Mouse (Mus musculus) mouse embryonic stem cell (cell line): ENCODE data around the gene Il12rb1.
"Not testable (repeated sequence)": the region's sequence is repeated elsewhere in the genome, so short reads cannot be mapped to it uniquely, and the experiment has no call there.

Experiments
- in situ Hi-C, 2 experiments: fragments of 300-500 bp; cut with MboI; formaldehyde crosslinking; loops; 1 replicate in 1 of 2; 3 replicates in 1 of 2; pipeline ENCODE4 v1.14.3; 2019 to 2020; ENCODE audit warnings: low sequenced_read_pairs in 2 of 2, low pct_unique_long_range_greater_than_20kb in 1 of 2, mixed read lengths in 1 of 2; ENCODE audit not compliant: unreplicated experiment in 1 of 2

Il12rb1 gene

GRCm38 (mm10) chr8:70816679-70817078 lies 8.4 kb downstream of the Il12rb1 start:
- in situ Hi-C loops = no loop called here

DNA sequence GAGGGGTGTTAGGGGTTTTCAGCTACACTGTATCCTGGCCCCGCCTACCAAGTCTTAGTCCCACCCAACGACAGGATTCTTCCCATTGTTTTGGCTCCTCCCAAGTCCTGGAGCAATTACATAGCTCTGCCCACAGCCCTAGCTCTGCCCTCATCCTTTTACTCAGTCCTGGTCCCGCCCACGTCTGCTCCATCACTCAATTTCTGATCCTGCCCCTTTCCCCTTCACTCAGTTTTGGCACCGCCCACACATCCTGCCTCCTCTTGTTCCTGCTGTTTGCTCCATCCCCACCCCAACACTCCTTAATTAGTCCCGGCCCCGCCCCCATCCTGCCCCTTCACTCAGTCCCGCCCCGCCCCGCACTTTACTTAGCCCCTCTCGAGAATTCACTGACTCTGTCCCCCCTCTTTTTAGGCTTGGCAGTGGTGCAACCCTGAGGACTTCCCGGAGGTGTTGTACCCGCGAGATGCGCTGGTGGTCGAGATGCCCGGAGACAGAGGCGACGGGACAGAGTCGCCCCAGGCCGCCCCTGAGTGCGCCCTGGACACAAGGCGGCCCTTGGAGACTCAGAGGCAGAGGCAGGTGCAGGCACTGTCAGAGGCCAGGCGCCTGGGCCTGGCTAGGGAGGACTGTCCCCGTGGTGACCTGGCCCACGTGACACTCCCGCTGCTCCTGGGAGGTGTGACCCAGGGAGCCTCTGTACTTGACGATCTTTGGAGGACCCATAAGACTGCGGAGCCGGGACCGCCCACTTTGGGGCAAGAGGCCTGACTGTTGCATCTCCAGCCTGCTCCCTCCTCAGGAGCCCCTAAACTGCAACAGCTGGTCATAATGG lies 12.1 kb downstream of the Il12rb1 start:
- in situ Hi-C loops = no loop called here

GRCm38 (mm10) chr8:70821399-70821962 lies 13.2 kb downstream of the Il12rb1 start:
- in situ Hi-C loops = no loop called here

DNA sequence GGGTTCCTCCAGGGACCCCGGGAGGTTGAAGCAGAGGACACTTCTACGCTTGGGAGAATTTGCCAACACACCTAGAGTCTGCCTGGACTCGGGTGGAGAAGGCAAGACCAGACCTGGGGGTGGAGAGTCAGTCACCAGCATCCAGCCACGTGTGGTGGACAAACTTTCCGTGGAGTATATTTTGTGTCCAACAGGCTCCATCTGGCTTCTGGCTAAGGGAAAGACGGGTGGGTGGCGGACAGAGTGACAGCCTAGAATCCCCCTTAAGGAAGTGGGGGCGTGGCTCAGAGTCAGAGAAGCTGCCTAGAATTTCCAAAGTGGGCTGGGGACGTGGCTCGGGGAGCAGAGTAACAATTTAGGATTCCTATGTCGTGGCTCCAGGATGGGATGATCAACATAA lies 13.7 kb downstream of the Il12rb1 start:
- in situ Hi-C loops = no loop called here

- in situ Hi-C loops = not testable (repeated sequence)
These were observed 14.3 kb downstream of the Il12rb1 start for GRCm38 (mm10) chr8:70822594-70822993.

- in situ Hi-C loops = no loop called here
These were observed 15.6 kb downstream of the Il12rb1 start for GRCm38 (mm10) chr8:70823802-70824201.

DNA sequence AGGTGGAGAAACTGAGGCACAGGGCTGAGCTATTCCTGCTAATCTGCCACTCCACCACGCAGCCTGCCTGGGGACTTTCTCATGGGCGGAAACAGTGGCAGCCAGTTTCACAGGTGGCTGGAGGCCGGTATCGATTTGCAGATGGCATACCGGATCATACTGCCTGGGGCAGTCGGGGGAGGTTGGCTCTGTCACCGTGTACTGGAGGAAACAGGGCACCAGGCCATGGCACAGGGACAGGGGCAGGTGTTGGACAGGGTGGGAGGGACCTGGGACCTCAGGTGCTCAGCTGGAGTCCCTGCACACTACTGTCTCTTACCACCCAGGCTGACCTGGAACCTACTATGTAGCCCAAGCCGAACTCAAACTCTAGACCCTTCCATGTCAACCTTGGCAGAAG lies 17.6 kb downstream of the Il12rb1 start:
- in situ Hi-C loops = no loop called here

DNA sequence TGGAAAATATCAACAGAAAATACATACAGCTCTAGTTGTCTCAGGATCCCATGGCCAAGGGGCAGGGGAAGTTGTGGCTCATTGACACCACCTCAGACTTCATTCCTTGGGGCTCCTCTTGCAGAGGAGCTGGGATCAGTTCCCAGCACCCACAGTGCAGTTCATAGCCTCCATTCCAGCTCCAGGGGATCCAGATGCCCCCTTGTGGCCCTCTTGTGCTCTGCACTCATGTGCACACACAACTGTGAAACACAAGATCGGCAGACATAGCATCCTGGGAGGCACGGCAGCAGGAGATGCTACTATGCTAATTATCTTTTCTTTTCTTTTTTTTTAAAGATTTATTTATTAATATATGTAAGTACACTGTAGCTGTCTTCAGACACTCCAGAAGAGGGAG lies 18.8 kb downstream of the Il12rb1 start:
- in situ Hi-C loops = no loop called here

DNA sequence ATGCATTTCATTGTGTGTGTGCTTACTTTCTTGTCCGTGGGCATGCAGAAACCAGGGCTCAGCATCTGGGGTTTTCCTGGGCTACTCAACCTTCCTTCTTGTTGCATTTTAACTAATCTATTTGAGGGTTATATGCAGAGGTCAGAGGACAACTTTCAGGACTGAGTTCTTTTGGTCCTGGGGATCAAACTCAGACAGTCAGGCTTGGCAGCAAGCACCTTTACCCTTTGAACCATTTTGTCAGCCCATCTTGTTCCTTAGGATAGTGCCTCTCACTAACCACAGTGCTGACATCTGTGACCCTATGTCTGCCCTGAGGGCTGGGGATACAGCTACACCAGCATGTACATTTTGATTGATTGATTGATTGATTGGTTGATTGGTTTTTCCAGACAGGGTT lies 19.5 kb downstream of the Il12rb1 start:
- in situ Hi-C loops = no loop called here

GRCm38 (mm10) chr8:70831517-70831916 lies 23.3 kb downstream of the Il12rb1 start:
- in situ Hi-C loops = no loop called here

DNA sequence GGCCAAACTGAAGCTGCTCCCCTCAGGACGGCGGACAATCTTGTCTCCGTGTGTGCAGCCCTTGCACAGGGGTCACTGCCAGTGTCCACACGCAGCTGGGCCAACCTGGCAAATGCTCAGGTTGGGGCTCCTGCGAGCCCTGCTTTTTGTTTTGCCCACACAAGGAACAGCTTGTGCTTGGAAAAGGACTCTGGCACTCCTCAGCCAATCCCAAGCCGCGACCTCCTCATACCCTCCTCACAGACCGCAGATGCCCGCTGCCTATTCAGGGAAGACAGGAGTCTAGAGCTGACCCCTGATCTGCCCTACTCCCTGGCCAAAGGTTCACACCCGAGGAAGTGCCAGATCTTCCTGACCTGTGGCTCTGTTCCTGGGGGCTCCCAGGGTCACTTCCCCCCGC lies 24.1 kb downstream of the Il12rb1 start:
- in situ Hi-C loops = no loop called here

GRCm38 (mm10) chr8:70833018-70833482 lies 24.8 kb downstream of the Il12rb1 start:
- in situ Hi-C loops = no loop called here

- in situ Hi-C loops = no loop called here
These were observed 25.3 kb downstream of the Il12rb1 start for GRCm38 (mm10) chr8:70833520-70833919.

DNA sequence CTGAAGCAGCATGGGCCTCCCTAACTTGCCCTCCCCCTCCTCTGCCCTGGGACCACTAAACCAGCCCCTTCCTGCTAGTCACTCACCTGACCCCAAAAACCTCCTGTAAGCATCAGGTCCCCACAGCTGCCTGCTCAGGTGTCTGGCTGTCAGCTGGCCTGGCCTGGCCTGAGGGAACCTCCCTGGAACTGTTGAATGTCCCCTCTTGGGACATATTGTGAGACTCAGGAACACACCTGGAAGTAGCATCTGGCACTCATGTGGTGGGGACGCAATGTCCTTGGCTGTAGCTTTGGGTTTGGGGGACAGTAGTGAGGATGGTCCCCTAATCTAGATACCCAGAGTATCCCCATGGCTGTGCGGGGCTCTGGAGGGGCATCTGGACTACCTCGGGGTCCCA lies 25.8 kb downstream of the Il12rb1 start:
- in situ Hi-C loops = no loop called here

DNA sequence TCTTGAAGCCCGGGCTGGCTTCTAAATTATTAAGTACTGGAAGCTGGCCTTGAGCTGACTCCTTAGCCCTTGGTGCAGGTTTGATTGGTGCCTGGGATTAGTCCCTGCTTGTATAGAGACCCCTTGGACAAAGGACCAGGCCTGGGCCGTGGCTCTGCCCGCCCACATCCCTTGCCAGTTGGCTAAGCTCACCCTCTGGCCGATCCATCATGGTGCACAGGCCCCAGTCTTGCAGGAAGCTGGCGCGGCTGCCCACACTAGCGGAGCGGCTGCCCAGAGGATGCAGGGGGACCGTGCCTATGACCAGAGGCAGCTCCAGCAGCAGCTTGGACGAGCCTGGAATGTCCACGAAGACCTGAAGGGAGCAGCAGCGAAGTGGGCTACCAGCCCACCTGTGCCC lies 28.4 kb downstream of the Il12rb1 start:
- in situ Hi-C loops = loop anchor here in 1 of 2 experiments (5.0 kb wide), 1 partner anchor 124 kb away; no protein-coding TSS in a partner anchor

DNA sequence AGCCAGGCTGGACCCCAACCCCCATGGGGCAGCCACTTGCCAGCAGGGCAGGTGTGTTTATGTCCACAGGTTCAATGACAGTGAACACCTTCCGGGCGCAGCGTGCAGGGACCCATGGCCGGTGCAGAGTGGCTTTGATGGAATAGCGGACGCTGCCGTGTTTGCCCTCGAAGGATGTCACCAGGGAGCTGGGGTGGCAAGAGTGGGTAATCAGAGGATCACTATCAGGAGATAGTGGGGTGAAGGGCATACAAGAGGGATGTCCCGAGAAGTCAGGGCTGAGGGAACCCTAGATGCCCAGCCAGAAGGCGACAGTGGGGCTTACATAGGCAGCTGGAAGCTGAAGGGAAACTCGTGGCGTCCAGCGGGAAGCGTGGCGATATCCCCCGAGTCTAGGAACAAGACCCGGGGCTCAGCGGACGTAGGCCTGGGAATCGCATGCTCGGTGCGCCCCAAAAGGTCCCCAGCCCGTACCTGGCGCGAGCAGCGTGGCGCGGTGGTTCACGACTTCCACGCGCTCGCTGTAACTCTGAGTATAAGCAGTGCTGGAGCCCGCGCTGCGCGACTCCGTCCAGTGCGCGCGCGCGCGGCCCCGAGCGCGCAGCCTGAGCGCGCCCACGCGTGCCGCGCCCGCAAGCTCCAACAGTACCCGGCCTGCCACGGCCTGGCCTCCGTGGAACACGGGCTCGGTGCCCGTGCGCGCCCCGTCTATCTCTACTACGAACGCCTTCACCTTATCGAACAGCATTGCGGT lies 30.6 kb downstream of the Il12rb1 start:
- in situ Hi-C loops = loop anchor here in 1 of 2 experiments (5.0 kb wide), 1 partner anchor 127 kb away; no protein-coding TSS in a partner anchor

DNA sequence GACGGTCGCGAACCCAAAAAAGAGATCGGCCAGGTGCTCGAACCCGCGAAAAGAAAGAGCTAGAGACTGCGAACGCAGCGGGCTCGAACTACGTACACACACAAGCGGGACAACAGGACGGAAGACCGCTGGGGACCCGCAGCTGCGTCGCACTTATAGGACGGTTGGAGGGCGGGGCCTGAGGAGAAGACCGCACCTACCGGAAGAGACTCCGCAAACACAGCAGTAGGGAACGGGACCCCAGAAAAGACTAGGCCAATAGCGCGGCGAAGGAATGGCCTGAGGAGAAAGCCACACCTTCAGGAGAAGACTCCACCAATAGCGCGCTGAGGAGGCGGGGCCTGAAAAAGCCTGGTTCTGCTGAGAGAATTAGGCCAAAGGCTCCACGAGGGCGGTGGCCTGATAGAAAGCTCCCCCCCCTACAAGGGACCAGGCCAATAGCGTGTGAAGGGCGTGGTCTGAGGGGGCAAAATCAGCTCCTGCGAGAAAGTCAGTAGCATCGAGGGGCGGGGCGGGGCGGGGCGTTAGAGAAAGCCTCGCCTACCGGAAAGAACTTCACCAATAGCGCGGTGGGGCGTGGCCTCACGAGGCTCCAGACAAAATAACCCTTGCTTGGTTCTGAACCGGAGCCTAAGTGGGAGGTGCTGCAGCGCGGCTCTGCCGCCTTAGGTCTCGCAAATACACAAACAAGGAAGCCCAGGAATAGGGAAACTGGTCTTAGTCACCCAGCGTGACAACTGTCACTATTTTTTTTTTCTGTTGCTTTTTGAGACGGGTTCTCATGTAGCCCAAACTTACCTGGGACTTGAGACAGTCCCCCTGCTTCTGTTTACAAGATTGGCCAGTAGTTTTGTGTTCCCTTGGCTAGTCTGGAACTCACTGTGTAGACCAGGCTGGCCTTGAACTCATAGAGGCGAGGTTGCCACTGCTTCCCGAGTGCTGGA lies 31.4 kb downstream of the Il12rb1 start, which contains the start of gene Arrdc2:
TSS of gene Arrdc2 (minus strand) at position 313 of the 944 bp plus-strand sequence.
- in situ Hi-C loops = loop anchor here in 1 of 2 experiments (5.0 kb wide), 1 partner anchor 127 kb away; no protein-coding TSS in a partner anchor

DNA sequence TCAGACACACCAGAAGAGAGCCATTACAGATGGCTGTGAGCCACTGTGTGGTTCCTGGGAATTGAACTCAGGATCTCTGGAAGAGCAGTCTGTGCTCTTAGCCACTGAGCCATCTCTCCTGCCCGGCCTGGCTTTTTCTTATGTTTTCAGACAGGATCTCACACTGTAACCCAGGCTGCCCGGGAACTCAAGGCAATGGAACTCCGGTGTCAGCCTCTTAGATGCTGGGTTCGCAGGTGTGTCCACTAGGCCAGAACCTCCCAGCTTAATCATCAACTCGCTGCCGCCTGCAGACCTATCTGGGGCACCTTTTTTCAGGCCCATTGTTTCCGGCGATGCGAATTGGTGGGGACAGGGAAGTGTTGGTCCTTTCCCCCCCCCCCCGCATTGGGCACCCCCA lies 32.3 kb downstream of the Il12rb1 start:
- in situ Hi-C loops = no loop called here
